Mouse (Mus musculus) small intestine, adult 2 months (tissue): ENCODE data around the gene Txn1. TPM values are rescaled to one million over a fixed set of nuclear protein-coding genes. Genes with fewer than 3 reads are reported as not detected.
A peak's percentile ranks its signal among the peaks of the same experiment; 100 is the strongest.

Experiments used
- H3K27ac ChIP-seq: fragments of 200-500 bp; 2 replicates; pipeline ENCODE4 v1.5.1; 2012; ENCODE audit warnings: low read depth, low read length, control low read depth, inconsistent platforms; ENCODE audit not compliant: insufficient read depth
- H3K27me3 ChIP-seq: fragments of 200-500 bp; 2 replicates; pipeline ENCODE4 v1.6.1; 2012; ENCODE audit warnings: mild to moderate bottlenecking, moderate library complexity, low read length, inconsistent platforms; ENCODE audit not compliant: control insufficient read depth, insufficient read depth
- H3K36me3 ChIP-seq: fragments of 200-500 bp; 2 replicates; pipeline ENCODE4 v1.6.1; 2012; ENCODE audit warnings: mild to moderate bottlenecking, low read length, control low read depth, inconsistent platforms; ENCODE audit not compliant: control insufficient read depth, insufficient read depth
- H3K4me1 ChIP-seq: fragments of 200-500 bp; 2 replicates; pipeline ENCODE4 v1.6.1; 2012; ENCODE audit warnings: low read length, inconsistent platforms, mixed read lengths; ENCODE audit not compliant: control insufficient read depth, insufficient read depth, insufficient read length
- H3K4me3 ChIP-seq: fragments of 200-500 bp; 2 replicates; pipeline ENCODE4 v1.5.1; 2012; ENCODE audit warnings: low read depth, mild to moderate bottlenecking, control low read depth, inconsistent platforms, low read length, moderate library complexity
- CTCF ChIP-seq: fragments of 200-500 bp; IDR thresholded peaks from 2 replicates; pipeline ENCODE4 v1.5.1; 2012; ENCODE audit warnings: low read depth, mild to moderate bottlenecking, control low read depth, inconsistent platforms, low read length, moderate library complexity, mixed read lengths; ENCODE audit not compliant: insufficient replicate concordance, insufficient read length; ENCODE audit errors: extremely low read depth
- POLR2A ChIP-seq: fragments of 200-500 bp; IDR thresholded peaks from 2 replicates; pipeline ENCODE4 v1.6.1; 2012; ENCODE audit warnings: low read depth, mild to moderate bottlenecking, control low read depth, inconsistent platforms, low read length, moderate library complexity
- WGBS: fragments of 180-500 bp; shearing (Covaris S2); methylation state at CpG from one replicate; pipeline ENCODE4 v1.1.7; 2018; 5-methylcytosine and 5-hydroxymethylcytosine counted together
- polyA plus RNA-seq: library from polyadenylated mRNA; depleted of rRNA; stranded (reverse); fragments of >200 nt; gene quantifications from 2 replicates; pipeline ENCODE4 v1.2.3, GENCODE M21; 2012

Txn1 gene
- polyA plus RNA-seq, 1 experiment: 181 TPM

DNA sequence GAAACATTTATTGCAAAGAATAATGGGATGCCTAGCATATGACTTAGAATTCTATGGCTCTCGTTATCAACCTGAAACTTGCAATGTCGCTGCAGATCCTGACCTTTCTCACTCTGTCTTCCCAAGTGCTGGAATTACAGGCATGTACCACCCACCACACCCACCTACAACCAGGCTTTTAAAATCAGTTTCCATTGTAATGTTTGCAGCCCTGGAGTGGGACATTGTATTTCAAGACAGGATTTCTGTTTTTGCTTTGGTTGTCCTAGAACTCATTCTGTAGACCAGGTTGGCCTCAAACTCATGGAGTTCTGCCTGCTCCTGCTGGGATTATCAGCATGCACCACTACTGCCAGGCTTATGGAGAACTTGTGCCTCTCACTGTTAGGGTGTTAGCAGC is 13.3 kb downstream of the Txn1 start:
- Histone ChIP-seq H3K27me3 (no peaks in the 10 kb centered on the region), H3K4me1 (peaks cover 26% of the 10 kb centered on the region; the same call in 1 of the 2 replicates), H3K27ac (no peak overlapping the region), H3K36me3 (peaks cover 38% of the 10 kb centered on the region), H3K4me3 (no peak overlapping the region)
- TF ChIP-seq CTCF (no peak), POLR2A (no peak)
- 75% methylated on average over 2 of the region's 2 CpGs for WGBS

DNA sequence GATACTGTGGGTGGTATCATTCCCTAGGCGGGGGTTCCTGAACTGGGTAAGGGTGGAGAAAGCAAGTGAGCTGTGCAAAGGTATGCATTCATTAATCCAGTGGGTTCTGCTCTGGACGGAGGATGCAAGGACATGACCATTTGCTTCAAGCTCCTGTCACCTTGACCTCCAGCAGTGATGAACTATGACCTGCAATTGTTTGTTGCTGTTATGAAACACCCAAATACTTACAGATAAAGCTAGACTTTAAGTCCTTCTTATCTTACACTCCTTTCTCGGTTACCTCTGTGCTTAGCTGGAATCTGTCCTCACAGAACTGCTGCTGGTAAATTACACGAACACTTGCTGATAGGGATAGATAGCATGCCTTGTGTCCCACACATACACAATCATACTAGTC is 15.6 kb downstream of the Txn1 start:
- Histone ChIP-seq H3K27me3 (no peaks in the 10 kb centered on the region), H3K27ac (peak overlapping the region; percentile 79), H3K4me3 (no peak overlapping the region), H3K36me3 (peaks cover 23% of the 10 kb centered on the region), H3K4me1 (peaks cover 13% of the 10 kb centered on the region; the same call in 1 of the 2 replicates)
- WGBS: 50% methylated on average over 4 of the region's 4 CpGs
- TF ChIP-seq CTCF (no peak), POLR2A (no peak)

DNA sequence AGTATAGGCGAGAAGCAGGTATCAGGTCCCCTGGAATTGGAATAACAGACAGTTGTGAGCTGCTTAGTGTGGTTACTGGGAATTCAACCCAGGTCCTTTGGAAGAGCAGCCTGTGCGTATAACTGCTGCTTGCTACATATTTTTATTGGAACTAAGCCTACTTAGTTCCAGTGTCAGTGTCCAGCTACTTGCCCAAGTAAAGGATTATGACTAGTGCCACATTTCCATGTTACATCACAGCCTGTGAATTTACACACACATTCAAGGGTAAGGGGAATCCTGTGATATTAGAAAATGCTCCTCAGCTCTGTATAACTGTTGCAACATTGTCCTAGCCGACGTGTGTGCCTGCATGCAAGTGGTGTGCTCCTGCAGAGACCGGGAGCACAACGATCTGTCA is 18.9 kb downstream of the Txn1 start:
- H3K27ac ChIP-seq: no peak overlapping the region
- H3K27me3 ChIP-seq: no peaks in the 10 kb centered on the region
- H3K36me3 ChIP-seq: no peaks in the 10 kb centered on the region
- 85% methylated on average over 6 of the region's 6 CpGs for WGBS
- no peak overlapping the region for H3K4me3 ChIP-seq
- peaks cover 9% of the 10 kb centered on the region; the same call in 1 of the 2 replicates for H3K4me1 ChIP-seq
- TF ChIP-seq CTCF: no peak
- no peak for TF ChIP-seq POLR2A

DNA sequence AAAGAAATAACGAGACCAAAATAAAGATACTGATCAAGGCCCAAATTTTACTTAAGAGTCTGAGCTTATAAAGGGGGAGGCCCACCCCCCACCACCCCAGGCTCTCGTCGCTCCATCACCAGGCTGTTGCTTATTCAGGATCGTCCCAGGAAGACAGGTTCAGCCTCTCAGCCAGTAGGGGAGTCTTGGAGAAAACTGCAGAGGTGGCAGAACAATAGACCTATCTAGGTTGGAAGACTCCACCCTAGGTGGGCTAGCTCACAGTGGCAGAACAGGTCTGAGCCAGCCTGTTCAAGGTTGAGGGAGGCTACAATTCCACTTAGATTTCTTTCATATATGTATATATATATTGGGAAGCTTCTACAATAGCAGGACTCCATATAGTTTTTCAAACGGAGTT is 22.0 kb downstream of the Txn1 start:
- H3K27ac ChIP-seq: no peak overlapping the region
- WGBS: 77% methylated on average over 5 of the region's 5 CpGs
- H3K36me3 ChIP-seq: no peaks in the 10 kb centered on the region
- no peak for TF ChIP-seq CTCF
- no peak for TF ChIP-seq POLR2A
- H3K4me3 ChIP-seq: no peak overlapping the region
- H3K4me1 ChIP-seq: no peaks in the 10 kb centered on the region; the same call in 1 of the 2 replicates
- H3K27me3 ChIP-seq: no peaks in the 10 kb centered on the region

DNA sequence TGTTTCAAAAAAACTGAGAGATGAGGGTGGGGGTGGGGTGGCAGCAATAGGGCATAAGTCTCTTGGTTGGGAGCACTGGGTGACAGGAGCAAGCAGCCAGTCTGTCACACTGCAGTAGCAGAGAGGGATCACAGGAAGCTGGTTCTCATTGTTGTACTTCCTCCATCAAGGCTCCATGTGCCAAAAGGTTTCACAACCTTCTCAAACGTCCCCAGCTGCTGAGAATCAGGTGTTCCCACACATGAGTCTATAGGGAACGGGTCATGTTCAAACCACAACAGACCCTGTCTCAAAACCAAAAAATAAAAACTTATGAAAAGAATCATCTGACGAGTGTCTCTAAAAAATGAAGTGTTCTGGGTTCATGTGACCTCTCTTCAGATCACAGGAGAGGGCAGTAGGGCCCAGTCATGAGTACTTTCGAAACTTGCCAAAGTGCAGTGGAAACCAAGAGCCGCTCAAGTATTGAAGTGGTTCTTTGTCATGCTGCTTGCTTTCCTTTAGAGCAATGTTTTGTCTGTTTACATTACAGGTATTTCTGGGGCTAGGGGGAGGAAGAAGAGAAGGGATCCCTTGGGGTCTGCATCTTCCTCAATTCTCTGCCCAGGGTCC is 25.5 kb downstream of the Txn1 start:
- no peak for TF ChIP-seq CTCF
- TF ChIP-seq POLR2A: no peak
- no peak overlapping the region for H3K27ac ChIP-seq
- no peaks in the 10 kb centered on the region for H3K36me3 ChIP-seq
- H3K4me1 ChIP-seq: no peaks in the 10 kb centered on the region
- H3K27me3 ChIP-seq: no peaks in the 10 kb centered on the region
- 65% methylated on average over 5 of the region's 5 CpGs for WGBS
- H3K4me3 ChIP-seq: no peak overlapping the region

DNA sequence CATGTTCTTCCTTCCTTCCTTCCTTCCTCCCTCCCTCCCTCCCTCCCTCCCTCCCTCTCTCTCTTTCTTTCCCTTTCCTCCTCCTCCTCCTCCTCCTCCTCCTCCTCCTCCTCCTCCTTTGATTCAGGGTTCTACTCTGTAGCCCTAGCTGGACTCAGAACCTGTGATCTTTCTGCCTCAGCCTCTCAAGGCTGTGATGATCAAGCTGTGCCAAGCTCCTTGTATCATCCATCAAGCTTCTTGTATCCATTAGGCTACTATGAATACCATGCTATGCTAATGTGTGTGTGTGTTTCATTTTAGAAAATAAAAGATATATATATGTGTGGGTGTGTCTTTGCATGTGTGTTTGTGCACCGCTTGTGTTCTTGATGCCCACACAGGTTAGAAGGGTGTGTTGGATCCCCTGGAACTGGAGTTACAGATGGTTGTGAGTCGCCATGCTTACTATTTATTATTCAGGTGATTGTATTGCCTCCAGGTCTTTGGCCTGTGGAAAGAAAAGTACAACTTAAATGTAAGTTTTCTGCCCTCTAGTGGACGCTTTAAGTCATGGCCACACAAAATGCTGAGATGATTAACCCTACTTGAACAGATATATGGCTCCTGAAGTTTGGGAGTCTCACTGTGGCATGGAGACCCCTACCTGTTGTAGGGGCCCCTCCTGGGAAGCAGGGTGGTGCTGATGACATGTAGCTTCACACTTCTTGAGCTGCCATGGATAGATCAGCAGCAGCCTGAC is 28.6 kb downstream of the Txn1 start:
- Histone ChIP-seq H3K4me3 (no peak overlapping the region), H3K36me3 (no peaks in the 10 kb centered on the region), H3K27me3 (no peaks in the 10 kb centered on the region), H3K27ac (no peak overlapping the region), H3K4me1 (no peaks in the 10 kb centered on the region)
- WGBS: 15% methylated on average over 3 of the region's 3 CpGs
- TF ChIP-seq CTCF (peak; percentile 25; the same call in 1 of the 2 replicates), POLR2A (no peak)

DNA sequence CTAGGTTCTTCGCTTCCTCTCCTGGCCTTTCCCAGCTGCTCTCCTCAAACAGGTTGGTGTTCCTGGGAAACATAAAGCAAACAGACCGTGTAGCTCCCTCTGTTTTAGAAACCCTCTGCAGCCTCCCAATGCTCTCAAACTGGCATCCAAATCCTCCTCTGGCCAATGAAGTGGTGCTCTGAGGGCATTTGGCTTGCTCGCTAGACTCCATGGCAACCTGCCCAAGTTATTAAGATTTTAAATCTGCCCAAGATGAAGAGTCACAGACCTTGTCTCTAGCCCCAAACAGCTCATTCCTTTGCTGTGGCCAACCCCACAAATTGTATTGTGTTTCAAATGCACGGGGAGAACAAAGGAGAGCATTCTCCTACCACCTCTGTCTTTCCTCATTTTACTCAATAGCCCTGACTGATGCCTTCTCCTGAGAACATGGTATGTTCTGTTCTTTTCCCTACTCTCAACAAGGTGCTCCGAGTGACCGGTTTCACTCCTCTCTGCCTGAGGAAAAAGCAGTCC is 31.6 kb downstream of the Txn1 start:
- Histone ChIP-seq H3K27ac (no peak overlapping the region), H3K36me3 (no peaks in the 10 kb centered on the region), H3K27me3 (no peaks in the 10 kb centered on the region), H3K4me1 (no peaks in the 10 kb centered on the region), H3K4me3 (no peak overlapping the region)
- WGBS: 81% methylated on average over 6 of the region's 6 CpGs
- TF ChIP-seq CTCF: no peak
- no peak for TF ChIP-seq POLR2A
